Mouse (Mus musculus): ENCODE measurements at regions not wholly inside any gene's neighbourhood (a gene's known extent, or its start where the extent isn't known, plus 50 kb on each side); places are given as distances from the start of the nearest gene placed in this dataset.

- TF ChIP-seq POLR2A (IDR thresholded peaks at IDR 0.05; ENCODE audit: borderline replicate concordance, low read depth, low read length) (no peak), CTCF (IDR thresholded peaks at IDR 0.05; ENCODE audit: low read depth, low read length) (no peak)
Measured at GRCm38 (mm10) chr11:19709337-19709736, 214.8 kb upstream of the Spred2 start.

Measured in bone marrow macrophage, adult 2 months (primary cell).